Mouse (Mus musculus): ENCODE data around the gene Klrb1b.
"Not testable (repeated sequence)": the region's sequence is repeated elsewhere in the genome, so short reads cannot be mapped to it uniquely, and the experiment has no call there.

Gene Klrb1b

GRCm38 (mm10) chr6:128840669-128841068 is 14.5 kb upstream of the Klrb1b start:
- not testable (repeated sequence) for DNase-seq

GRCm38 (mm10) chr6:128839921-128840320 is 13.8 kb upstream of the Klrb1b start:
- DNase-seq, result no peak

- DNase-seq, result peak; percentile 91
These were observed 13.2 kb upstream of the Klrb1b start for GRCm38 (mm10) chr6:128839266-128839771.

GRCm38 (mm10) chr6:128838342-128839265 is 12.5 kb upstream of the Klrb1b start:
- peak; percentile 93 for DNase-seq

- no peak for DNase-seq
These were observed 11.6 kb upstream of the Klrb1b start for GRCm38 (mm10) chr6:128837454-128838341.

- no peak for DNase-seq
These were observed 10.8 kb upstream of the Klrb1b start for GRCm38 (mm10) chr6:128836955-128837334.

- DNase-seq, result no peak
These were observed 10.2 kb upstream of the Klrb1b start for GRCm38 (mm10) chr6:128836191-128836954.

- no peak for DNase-seq
These were observed 9.4 kb upstream of the Klrb1b start for GRCm38 (mm10) chr6:128835571-128835970.

- no peak for DNase-seq
These were observed 6.9 kb upstream of the Klrb1b start for GRCm38 (mm10) chr6:128833046-128833445.

- DNase-seq, result no peak
These were observed 3.7 kb upstream of the Klrb1b start for GRCm38 (mm10) chr6:128829837-128830236.

GRCm38 (mm10) chr6:128826781-128827180 is 650 bp upstream of the Klrb1b start:
- DNase-seq, result no peak

GRCm38 (mm10) chr6:128818083-128818802 is 7.9 kb downstream of the Klrb1b start:
- DNase-seq, result no peak

- DNase-seq, result peak; percentile 52
These were observed 17.6 kb downstream of the Klrb1b start for GRCm38 (mm10) chr6:128808532-128808931.

- no peak for DNase-seq
These were observed 19.1 kb downstream of the Klrb1b start for GRCm38 (mm10) chr6:128807021-128807420.

GRCm38 (mm10) chr6:128804823-128805640 is 21.1 kb downstream of the Klrb1b start:
- DNase-seq, result peak; percentile 81

GRCm38 (mm10) chr6:128802999-128803857 is 22.9 kb downstream of the Klrb1b start:
- DNase-seq, result peak; percentile 95

- DNase-seq, result no peak
These were observed 23.6 kb downstream of the Klrb1b start for GRCm38 (mm10) chr6:128802557-128802956.

GRCm38 (mm10) chr6:128800696-128801095 is 25.4 kb downstream of the Klrb1b start:
- DNase-seq, result not testable (repeated sequence)

GRCm38 (mm10) chr6:128799896-128800270 is 26.2 kb downstream of the Klrb1b start:
- no peak for DNase-seq

All from kidney, postnatal 14 days (tissue).